Mouse (Mus musculus) G1E-ER4 (cell line): Measurements from ENCODE around the gene Sox9. TPM values are rescaled to one million over a fixed set of nuclear protein-coding genes. Genes with fewer than 3 reads are reported as not detected.

Source experiments
- GATA1 ChIP-seq: IDR thresholded peaks from one replicate; pipeline ENCODE4 v1.8.0; 2012; ENCODE audit warnings: low read length, inconsistent platforms
- polyA plus RNA-seq: library from polyadenylated mRNA; stranded (reverse); fragments of >175 nt; gene quantifications from 2 replicates; pipeline ENCODE4 v1.2.3, GENCODE M21; 2012

The Sox9 gene
- polyA plus RNA-seq, 1 experiment: not detected

GRCm38 (mm10) chr11:112784347-112784902, 2.4 kb downstream of the Sox9 start:
- no peak for TF ChIP-seq GATA1

- TF ChIP-seq GATA1: no peak
Observed at GRCm38 (mm10) chr11:112784903-112785381, 2.9 kb downstream of the Sox9 start.

DNA sequence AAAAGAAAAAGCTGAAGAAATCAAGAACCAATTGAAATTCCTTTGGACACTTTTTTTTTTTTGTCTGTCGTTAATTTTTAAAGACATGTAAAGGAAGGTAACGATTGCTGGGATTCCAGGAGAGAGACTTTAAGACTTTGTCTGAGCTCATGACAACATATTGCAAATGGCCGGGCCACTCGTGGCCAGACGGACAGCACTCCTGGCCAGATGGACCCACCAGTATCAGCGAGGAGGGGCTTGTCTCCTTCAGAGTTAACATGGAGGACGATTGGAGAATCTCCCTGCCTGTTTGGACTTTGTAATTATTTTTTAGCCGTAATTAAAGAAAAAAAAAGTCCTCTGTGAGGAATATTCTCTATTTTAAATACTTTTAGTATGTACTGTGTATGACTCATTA, 3.6 kb downstream of the Sox9 start:
- TF ChIP-seq GATA1: no peak

- no peak for TF ChIP-seq GATA1
Observed at GRCm38 (mm10) chr11:112786427-112786826, 4.4 kb downstream of the Sox9 start.

DNA sequence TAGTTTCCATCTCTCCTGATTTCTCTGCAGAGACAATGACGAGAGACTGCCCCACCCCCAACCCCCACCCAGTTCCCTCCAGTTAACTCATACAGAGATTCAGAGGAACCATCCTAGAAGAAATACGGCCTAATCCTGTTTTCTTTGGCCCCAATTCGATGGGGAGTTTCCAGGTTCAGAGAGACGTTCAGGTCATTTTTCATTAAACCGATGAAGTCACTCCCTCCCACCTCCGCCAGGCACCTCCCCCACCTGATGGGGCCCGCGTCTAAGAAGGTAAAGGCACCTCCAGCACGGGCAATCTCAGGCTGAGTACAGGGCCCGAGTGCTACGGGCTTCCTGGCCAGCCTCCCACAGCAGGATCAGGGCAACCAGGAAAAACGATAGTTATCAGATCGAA, 6.3 kb downstream of the Sox9 start:
- TF ChIP-seq GATA1: no peak

GRCm38 (mm10) chr11:112796379-112796778, 14.4 kb downstream of the Sox9 start:
- TF ChIP-seq GATA1: no peak

DNA sequence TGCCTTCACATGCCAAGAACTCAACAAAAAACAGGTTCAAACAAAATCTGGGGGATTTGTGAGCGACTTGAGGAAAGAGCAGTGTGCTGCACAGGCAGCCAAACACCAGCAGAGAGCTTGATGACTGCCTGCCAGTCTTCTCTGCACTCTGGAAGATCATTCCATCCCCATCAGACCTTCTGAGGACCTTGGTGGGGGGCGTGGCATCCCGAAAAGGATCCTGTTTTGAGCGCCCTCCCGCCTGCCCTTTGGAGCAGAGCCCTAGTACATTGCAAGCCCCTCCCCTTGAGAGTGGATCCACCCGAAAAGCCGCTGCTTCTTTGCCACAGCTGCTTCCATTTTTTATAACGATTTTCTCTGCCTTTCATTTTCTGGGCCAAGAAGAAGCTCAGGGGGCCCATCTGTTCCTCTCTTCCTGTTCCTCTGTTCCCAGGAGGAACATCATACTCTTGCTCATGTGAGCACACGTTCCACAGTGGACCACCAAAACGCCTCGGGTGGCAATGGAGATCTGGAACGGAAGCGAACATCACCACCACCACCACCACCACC, 16.9 kb downstream of the Sox9 start:
- TF ChIP-seq GATA1: no peak

DNA sequence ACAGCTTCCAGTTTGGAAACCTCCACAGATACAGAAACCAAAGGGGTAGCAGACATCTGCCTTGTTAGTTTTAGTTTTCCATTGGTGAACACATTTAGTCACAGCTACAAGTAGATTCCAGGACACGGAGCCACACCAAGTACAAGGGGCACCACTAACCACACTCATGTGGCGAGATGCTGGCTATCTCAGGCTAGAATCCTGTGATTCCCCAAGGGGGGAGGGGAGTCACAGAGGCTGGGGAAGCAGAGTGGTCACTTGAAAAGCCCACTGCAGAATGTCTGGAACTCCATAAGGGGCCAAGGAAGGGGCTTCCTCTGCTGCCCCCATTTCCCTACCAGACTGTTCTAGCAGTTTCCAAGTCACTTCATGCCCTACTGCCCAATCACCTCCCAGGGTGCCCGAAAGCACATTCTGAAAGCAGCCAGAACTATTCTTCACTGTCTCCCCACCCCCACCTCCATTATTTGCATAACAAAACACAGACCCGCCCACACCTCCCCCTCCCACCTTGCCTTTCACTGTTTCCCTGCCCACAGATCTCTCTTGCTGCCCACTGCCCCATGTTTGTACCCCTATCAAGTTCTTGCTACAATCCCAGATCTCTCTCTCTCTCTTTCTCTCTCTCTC, 19.3 kb downstream of the Sox9 start:
- TF ChIP-seq GATA1: no peak

- TF ChIP-seq GATA1: no peak
Observed at GRCm38 (mm10) chr11:112807838-112808506, 25.9 kb downstream of the Sox9 start.

GRCm38 (mm10) chr11:112810447-112811151, 28.6 kb downstream of the Sox9 start:
- no peak for TF ChIP-seq GATA1

GRCm38 (mm10) chr11:112811152-112811871, 29.3 kb downstream of the Sox9 start:
- no peak for TF ChIP-seq GATA1

DNA sequence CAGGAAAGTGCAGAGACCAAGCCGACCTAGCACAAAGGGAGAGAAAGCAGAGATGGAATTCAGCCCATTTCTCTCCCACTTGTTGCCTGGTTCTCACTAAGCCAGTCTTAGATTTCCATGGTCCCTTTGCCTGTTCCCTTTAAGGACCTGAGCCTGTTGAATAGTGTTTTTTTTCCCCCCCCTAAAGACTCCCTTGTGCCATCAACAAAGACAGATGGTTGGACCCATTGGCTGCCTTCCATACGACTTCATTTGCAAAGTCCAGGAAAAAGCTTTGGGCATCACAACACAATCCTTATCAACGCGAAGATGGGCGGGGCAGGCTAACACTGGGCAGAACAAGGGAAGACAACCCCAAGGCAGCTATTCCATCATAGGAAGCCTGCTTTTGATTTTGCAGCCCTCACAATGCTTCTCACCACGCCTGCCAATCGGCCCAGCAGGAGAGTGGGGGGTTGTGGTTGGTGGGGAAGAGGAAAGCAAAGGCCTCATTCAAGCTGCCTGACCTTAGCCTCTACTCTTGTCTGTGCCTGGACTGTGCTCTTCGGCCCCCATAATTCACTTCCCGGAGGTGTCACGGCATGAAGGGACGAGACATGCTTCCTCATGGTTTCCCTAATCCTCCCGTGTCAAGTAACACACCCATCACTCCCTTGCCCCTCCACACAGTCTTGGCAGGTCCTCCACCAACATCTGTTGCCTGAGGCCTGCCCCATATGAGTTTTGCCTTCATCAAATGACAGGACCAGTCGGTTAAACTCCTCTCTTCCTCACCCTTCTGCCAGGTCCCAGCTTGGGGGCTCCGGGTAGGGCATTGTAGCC, 36.0 kb downstream of the Sox9 start:
- TF ChIP-seq GATA1: no peak

- no peak for TF ChIP-seq GATA1
Observed at GRCm38 (mm10) chr11:112818651-112819270, 36.7 kb downstream of the Sox9 start.

- no peak for TF ChIP-seq GATA1
Observed at GRCm38 (mm10) chr11:112821536-112821935, 39.5 kb downstream of the Sox9 start.
